Mouse (Mus musculus) adrenal gland, postnatal 10 days (tissue): ENCODE data around the gene Pfkfb3. TPM values are rescaled to one million over a fixed set of nuclear protein-coding genes. Genes with fewer than 3 reads are reported as not detected.

Source experiments
- DNase-seq: peaks from one replicate; pipeline ENCODE4 v3.0.0; 2021; ENCODE audit warnings: mixed read lengths
- total RNA-seq, 2 experiments: library from RNA; stranded (reverse); gene quantifications; 2 replicates each; pipeline ENCODE4 v1.2.3; 2021

Pfkfb3 gene
- total RNA-seq, 2 experiments from 2014 or later, result 107 to 116 TPM

GRCm38 (mm10) chr2:11502255-11502765, 51.6 kb downstream of the Pfkfb3 start:
- no peak for DNase-seq

GRCm38 (mm10) chr2:11501301-11502254, 52.3 kb downstream of the Pfkfb3 start:
- peak; percentile 95 for DNase-seq

GRCm38 (mm10) chr2:11500666-11501065, 53.2 kb downstream of the Pfkfb3 start:
- DNase-seq, result no peak

- peak; percentile 45 for DNase-seq
Observed at GRCm38 (mm10) chr2:11496601-11497031, 57.3 kb downstream of the Pfkfb3 start.

GRCm38 (mm10) chr2:11494841-11495255, 59.0 kb downstream of the Pfkfb3 start:
- DNase-seq, result peak; percentile 67

- no peak for DNase-seq
Observed at GRCm38 (mm10) chr2:11492855-11493254, 61.0 kb downstream of the Pfkfb3 start.

GRCm38 (mm10) chr2:11491471-11491870, 62.4 kb downstream of the Pfkfb3 start:
- DNase-seq, result no peak

- DNase-seq, result no peak
Observed at GRCm38 (mm10) chr2:11490554-11490953, 63.3 kb downstream of the Pfkfb3 start.

GRCm38 (mm10) chr2:11483226-11483625, 70.7 kb downstream of the Pfkfb3 start:
- no peak for DNase-seq

- no peak for DNase-seq
Observed at GRCm38 (mm10) chr2:11482364-11482763, 71.5 kb downstream of the Pfkfb3 start.

GRCm38 (mm10) chr2:11478960-11479359, 74.9 kb downstream of the Pfkfb3 start:
- no peak for DNase-seq

GRCm38 (mm10) chr2:11475316-11475715, 78.6 kb downstream of the Pfkfb3 start:
- no peak for DNase-seq

- peak; percentile 45 for DNase-seq
Observed at GRCm38 (mm10) chr2:11464661-11465099, 89.2 kb downstream of the Pfkfb3 start.

GRCm38 (mm10) chr2:11460976-11461375, 92.9 kb downstream of the Pfkfb3 start:
- no peak for DNase-seq

- DNase-seq, result no peak
Observed at GRCm38 (mm10) chr2:11458494-11458893, 95.4 kb downstream of the Pfkfb3 start.

GRCm38 (mm10) chr2:11457904-11458303, 96.0 kb downstream of the Pfkfb3 start:
- DNase-seq, result no peak

- DNase-seq, result peak; percentile 34
Observed at GRCm38 (mm10) chr2:11448711-11449110, 105.2 kb downstream of the Pfkfb3 start.

- DNase-seq, result no peak
Observed at GRCm38 (mm10) chr2:11447865-11448264, 106.0 kb downstream of the Pfkfb3 start.

GRCm38 (mm10) chr2:11445722-11446121, 108.2 kb downstream of the Pfkfb3 start:
- no peak for DNase-seq

- DNase-seq, result no peak
Observed at GRCm38 (mm10) chr2:11441864-11442263, 112.0 kb downstream of the Pfkfb3 start.

- no peak for DNase-seq
Observed at GRCm38 (mm10) chr2:11438231-11438954, 115.5 kb downstream of the Pfkfb3 start.

GRCm38 (mm10) chr2:11436353-11436752, 117.5 kb downstream of the Pfkfb3 start:
- no peak for DNase-seq

- DNase-seq, result no peak
Observed at GRCm38 (mm10) chr2:11433353-11433752, 120.5 kb downstream of the Pfkfb3 start.
